Mouse (Mus musculus) CH12.LX (cell line): Measurements from ENCODE around the gene Trappc12.

ENCODE experiments used
- HCFC1 ChIP-seq: IDR thresholded peaks from 2 replicates; pipeline ENCODE4 v1.6.1; 2012; ENCODE audit warnings: low read depth, mild to moderate bottlenecking, inconsistent platforms, low read length, improper control_type of control experiment
- RAD21 ChIP-seq: IDR thresholded peaks from 2 replicates; pipeline ENCODE4 v1.6.1; 2011; ENCODE audit warnings: low read depth, mild to moderate bottlenecking, low read length, improper control_type of control experiment, moderate library complexity

GRCm38 (mm10) chr12:28675121-28675924, 74.9 kb downstream of the Trappc12 start, which contains the start of gene Adi1:
- TF ChIP-seq RAD21 (no peak), HCFC1 (no peak)
